Mouse (Mus musculus): ENCODE data around the gene Smarcb1. TPM values are rescaled to one million over a fixed set of nuclear protein-coding genes. Genes with fewer than 3 reads are reported as not detected.

Gene Smarcb1
- polyA plus RNA-seq, 1 experiment: 82.1 TPM

GRCm38 (mm10) chr10:75851681-75852080 is 69.7 kb downstream of the Smarcb1 start:
- no peak for DNase-seq
- TF ChIP-seq POLR2A (IDR thresholded peaks at IDR 0.05; ENCODE audit: borderline replicate concordance, insufficient read depth, low read length): no peak
- no peak for TF ChIP-seq CTCF (IDR thresholded peaks at IDR 0.05; ENCODE audit: borderline replicate concordance, insufficient read depth, low read depth, low read length)
- H3K4me1 ChIP-seq (ENCODE audit: control insufficient read depth, insufficient read depth, low read length): no peaks in the 10 kb centered on the region
- no peak overlapping the region for H3K4me3 ChIP-seq (replicated peaks; ENCODE audit: insufficient read depth, low read depth, low read length)
- H3K27me3 ChIP-seq (ENCODE audit: control insufficient read depth, insufficient read depth, low read length): no peaks in the 10 kb centered on the region
- no peak overlapping the region for H3K27ac ChIP-seq (ENCODE audit: insufficient read depth, low read length)
- WGBS: 69% methylated on average over 3 of the region's 3 CpGs

DNA sequence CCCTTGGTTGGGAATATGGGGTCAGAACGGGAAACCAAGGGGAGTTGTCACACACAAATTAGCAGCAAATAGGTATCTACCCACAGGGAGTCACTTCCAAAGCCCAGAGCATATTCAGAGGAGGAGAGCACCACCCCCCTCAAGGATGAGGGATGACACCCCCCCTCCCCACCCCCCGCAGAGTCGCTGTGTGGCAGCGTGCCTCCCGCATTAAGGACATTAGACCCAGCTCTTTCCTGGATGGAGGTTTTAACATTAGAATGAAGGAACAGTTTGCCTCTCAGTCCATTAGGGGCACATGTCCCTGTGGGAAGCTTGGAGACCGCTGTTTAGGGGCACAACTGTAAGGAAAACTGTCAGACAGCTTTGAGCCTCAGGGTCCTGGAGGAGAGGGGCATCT is 70.3 kb downstream of the Smarcb1 start:
- H3K4me3 ChIP-seq (replicated peaks; ENCODE audit: insufficient read depth, low read depth, low read length): no peak overlapping the region
- H3K27me3 ChIP-seq (ENCODE audit: control insufficient read depth, insufficient read depth, low read length): no peaks in the 10 kb centered on the region
- WGBS: 13% methylated on average over 6 of the region's 6 CpGs
- no peak for TF ChIP-seq POLR2A (IDR thresholded peaks at IDR 0.05; ENCODE audit: borderline replicate concordance, insufficient read depth, low read length)
- TF ChIP-seq CTCF (IDR thresholded peaks at IDR 0.05; ENCODE audit: borderline replicate concordance, insufficient read depth, low read depth, low read length): no peak
- H3K27ac ChIP-seq (ENCODE audit: insufficient read depth, low read length): no peak overlapping the region
- H3K4me1 ChIP-seq (ENCODE audit: control insufficient read depth, insufficient read depth, low read length): no peaks in the 10 kb centered on the region
- DNase-seq: no peak

DNA sequence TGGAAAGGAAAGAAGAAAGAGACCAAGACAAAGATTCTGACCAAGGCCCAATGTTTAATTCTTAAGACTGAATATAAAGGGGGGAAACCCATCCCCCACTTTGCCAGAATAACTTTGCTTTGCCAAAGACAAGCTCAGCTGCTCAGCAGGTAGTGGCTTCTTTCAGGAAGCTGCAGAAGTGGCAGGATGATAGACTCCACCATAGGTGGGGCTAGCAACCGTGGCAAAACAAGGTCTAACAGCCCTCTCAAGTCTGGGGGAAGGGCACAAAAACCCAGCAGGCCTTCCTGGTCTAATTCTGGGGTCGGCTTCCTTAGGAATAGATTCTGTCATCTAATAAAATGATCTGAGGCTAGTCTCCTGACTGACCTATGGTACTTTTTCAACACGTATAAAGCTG is 73.0 kb downstream of the Smarcb1 start:
- Histone ChIP-seq H3K4me3 (replicated peaks; ENCODE audit: insufficient read depth, low read depth, low read length) (no peak overlapping the region), H3K4me1 (ENCODE audit: control insufficient read depth, insufficient read depth, low read length) (no peaks in the 10 kb centered on the region), H3K27ac (ENCODE audit: insufficient read depth, low read length) (no peak overlapping the region), H3K27me3 (ENCODE audit: control insufficient read depth, insufficient read depth, low read length) (no peaks in the 10 kb centered on the region)
- TF ChIP-seq POLR2A (IDR thresholded peaks at IDR 0.05; ENCODE audit: borderline replicate concordance, insufficient read depth, low read length): no peak
- TF ChIP-seq CTCF (IDR thresholded peaks at IDR 0.05; ENCODE audit: borderline replicate concordance, insufficient read depth, low read depth, low read length): no peak
- 37% methylated on average over 3 of the region's 3 CpGs for WGBS
- no peak for DNase-seq

Other genes starting within 250 kb of the Smarcb1 start
- 48.6 and 62.2 TPM in 2 replicates for gene Cabin1, start 157.3 kb downstream of the Smarcb1 start, polyA plus RNA-seq (2012; rRNA removed)
- gene Ddt, start 148.2 kb downstream of the Smarcb1 start, polyA plus RNA-seq (2012; rRNA removed): 146 and 151 TPM in 2 replicates
- gene Gm20441, start 140.7 kb downstream of the Smarcb1 start, polyA plus RNA-seq (2012; rRNA removed): not detected in 2 replicates
- 8.5 and 8.7 TPM in 2 replicates for gene Gstt3, start 140.2 kb downstream of the Smarcb1 start, polyA plus RNA-seq (2012; rRNA removed)
- gene Gstt1, start 123.0 kb downstream of the Smarcb1 start, polyA plus RNA-seq (2012; rRNA removed): 37.6 and 40.1 TPM in 2 replicates
- 0.14 TPM in 1 of 2 replicates, not detected in the other for gene Gstt4, start 99.1 kb downstream of the Smarcb1 start, polyA plus RNA-seq (2012; rRNA removed)
- 21.0 and 26.6 TPM in 2 replicates for gene Gstt2, start 84.2 kb downstream of the Smarcb1 start, polyA plus RNA-seq (2012; rRNA removed)
- gene Mif, start 61.4 kb downstream of the Smarcb1 start, polyA plus RNA-seq (2012; rRNA removed): 1,309 and 1,339 TPM in 2 replicates
- 3.4 TPM in 2 replicates for gene Derl3, start 28.2 kb downstream of the Smarcb1 start, polyA plus RNA-seq (2012; rRNA removed)
- 567 and 609 TPM in 2 replicates for gene Chchd10, start 11.5 kb upstream of the Smarcb1 start, polyA plus RNA-seq (2012; rRNA removed)
- 2.3 and 3.0 TPM in 2 replicates for gene Mmp11, start 14.9 kb upstream of the Smarcb1 start, polyA plus RNA-seq (2012; rRNA removed)
- 0.54 and 0.70 TPM in 2 replicates for gene Gm867, start 19.1 kb upstream of the Smarcb1 start, polyA plus RNA-seq (2012; rRNA removed)
- 0.21 and 1.00 TPM in 2 replicates for gene Vpreb3, start 21.4 kb upstream of the Smarcb1 start, polyA plus RNA-seq (2012; rRNA removed)
- 0.08 TPM in 1 of 2 replicates, not detected in the other for gene Gm5134, start 32.9 kb upstream of the Smarcb1 start, polyA plus RNA-seq (2012; rRNA removed)
- 17.9 and 18.1 TPM in 2 replicates for gene Zfp280b, start 111.0 kb upstream of the Smarcb1 start, polyA plus RNA-seq (2012; rRNA removed)
- gene Slc5a4b, start 189.3 kb upstream of the Smarcb1 start, polyA plus RNA-seq (2012; rRNA removed): not detected in 2 replicates
- not detected in 2 replicates for gene Slc5a4a, start 225.8 kb upstream of the Smarcb1 start, polyA plus RNA-seq (2012; rRNA removed)

Data from cerebellum, adult 2 months (tissue).